Mouse (Mus musculus) testis, adult 2 months (tissue): ENCODE measurements around the gene Ddah1.

Experiments
- CTCF ChIP-seq: fragments of 200-500 bp; IDR thresholded peaks from 2 replicates; pipeline ENCODE4 v1.5.1; 2012; ENCODE audit warnings: low read depth, mild to moderate bottlenecking, inconsistent platforms, low read length, moderate library complexity; ENCODE audit not compliant: control insufficient read depth, insufficient read depth, insufficient replicate concordance
- POLR2A ChIP-seq: fragments of 200-500 bp; IDR thresholded peaks from 2 replicates; pipeline ENCODE4 v1.6.1; 2012; ENCODE audit warnings: low read depth, mild to moderate bottlenecking, inconsistent platforms, low read length, moderate library complexity; ENCODE audit not compliant: control insufficient read depth

DNA sequence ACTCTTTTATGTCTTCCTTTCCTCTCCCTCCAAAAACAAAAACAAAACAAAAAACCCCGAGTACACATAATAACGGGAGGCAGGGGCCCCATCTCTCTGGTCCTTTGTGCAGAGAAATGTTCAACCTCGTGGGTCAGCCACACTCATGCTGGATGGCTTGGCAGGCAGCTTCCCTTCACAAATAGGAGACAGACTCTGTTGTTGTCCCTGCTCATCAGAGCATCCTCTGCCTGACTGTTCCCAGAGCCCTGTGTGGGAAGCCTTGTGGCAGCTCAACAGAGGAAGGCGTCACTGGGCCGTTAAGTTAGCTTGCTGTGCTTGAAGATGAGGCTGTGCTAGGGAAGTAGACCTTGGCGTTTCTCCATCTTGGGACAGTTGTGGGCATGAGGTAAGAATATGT, 58.8 kb downstream of the Ddah1 start:
- no peak for TF ChIP-seq POLR2A
- no peak for TF ChIP-seq CTCF
